Mouse (Mus musculus): ENCODE data around the gene Lbx1.

Gene Lbx1

GRCm38 (mm10) chr19:45233496-45234127 lies 2.0 kb downstream of the Lbx1 start:
- peak; percentile 27 for DNase-seq (ENCODE audit: low spot score)

- no peak for DNase-seq (ENCODE audit: low spot score)
These were observed 2.9 kb downstream of the Lbx1 start for GRCm38 (mm10) chr19:45232443-45233410.

GRCm38 (mm10) chr19:45232036-45232410 lies 3.6 kb downstream of the Lbx1 start:
- DNase-seq (ENCODE audit: low spot score), result no peak

GRCm38 (mm10) chr19:45231383-45232035 lies 4.1 kb downstream of the Lbx1 start:
- peak; percentile 50 for DNase-seq (ENCODE audit: low spot score)

- peak; percentile 26 for DNase-seq (ENCODE audit: low spot score)
These were observed 4.7 kb downstream of the Lbx1 start for GRCm38 (mm10) chr19:45230848-45231382.

GRCm38 (mm10) chr19:45230201-45230611 lies 5.4 kb downstream of the Lbx1 start:
- no peak for DNase-seq (ENCODE audit: low spot score)

- DNase-seq (ENCODE audit: low spot score), result peak; percentile 43
These were observed 6.1 kb downstream of the Lbx1 start for GRCm38 (mm10) chr19:45229378-45230135.

- DNase-seq (ENCODE audit: low spot score), result no peak
These were observed 6.8 kb downstream of the Lbx1 start for GRCm38 (mm10) chr19:45228781-45229180.

GRCm38 (mm10) chr19:45228097-45228496 lies 7.5 kb downstream of the Lbx1 start:
- DNase-seq (ENCODE audit: low spot score), result no peak

- no peak for DNase-seq (ENCODE audit: low spot score)
These were observed 7.9 kb downstream of the Lbx1 start for GRCm38 (mm10) chr19:45227671-45228070.

GRCm38 (mm10) chr19:45227049-45227448 lies 8.6 kb downstream of the Lbx1 start:
- DNase-seq (ENCODE audit: low spot score), result no peak

- no peak for DNase-seq (ENCODE audit: low spot score)
These were observed 9.4 kb downstream of the Lbx1 start for GRCm38 (mm10) chr19:45226246-45226645.

- DNase-seq (ENCODE audit: low spot score), result peak; percentile 35
These were observed 10.5 kb downstream of the Lbx1 start for GRCm38 (mm10) chr19:45225130-45225529.

GRCm38 (mm10) chr19:45224286-45224559 lies 11.4 kb downstream of the Lbx1 start:
- no peak for DNase-seq (ENCODE audit: low spot score)

GRCm38 (mm10) chr19:45223413-45224285 lies 12.0 kb downstream of the Lbx1 start:
- peak; percentile 44 for DNase-seq (ENCODE audit: low spot score)

- peak; percentile 47 for DNase-seq (ENCODE audit: low spot score)
These were observed 13.3 kb downstream of the Lbx1 start for GRCm38 (mm10) chr19:45222141-45222782.

GRCm38 (mm10) chr19:45221458-45221783 lies 14.2 kb downstream of the Lbx1 start:
- no peak for DNase-seq (ENCODE audit: low spot score)

GRCm38 (mm10) chr19:45220593-45221457 lies 14.8 kb downstream of the Lbx1 start:
- peak; percentile 92 for DNase-seq (ENCODE audit: low spot score)

GRCm38 (mm10) chr19:45216240-45216639 lies 19.4 kb downstream of the Lbx1 start:
- peak; percentile 78 for DNase-seq (ENCODE audit: low spot score)

- no peak for DNase-seq (ENCODE audit: low spot score)
These were observed 20.2 kb downstream of the Lbx1 start for GRCm38 (mm10) chr19:45215431-45215830.
